Mouse (Mus musculus) cerebellum, postnatal 14 days (tissue): ENCODE results near the gene Rpl23a.

Source experiments
- DNase-seq, 2 experiments: peaks; one replicate each; pipeline ENCODE4 v3.0.0; 2021; ENCODE audit warnings: mixed read lengths in 2 of 2

Gene Rpl23a

GRCm38 (mm10) chr11:78183884-78184514 is 615 bp upstream of the Rpl23a start:
- DNase-seq: no peak

- no peak for DNase-seq
Observed at GRCm38 (mm10) chr11:78182450-78182849, 934 bp downstream of the Rpl23a start.

- no peak for DNase-seq
Observed at GRCm38 (mm10) chr11:78181830-78182357, 1.5 kb downstream of the Rpl23a start.

- no peak for DNase-seq
Observed at GRCm38 (mm10) chr11:78180081-78180761, 3.2 kb downstream of the Rpl23a start.

GRCm38 (mm10) chr11:78179438-78179999 is 3.9 kb downstream of the Rpl23a start:
- no peak for DNase-seq

GRCm38 (mm10) chr11:78178859-78179437 is 4.4 kb downstream of the Rpl23a start:
- peak; percentile 80 to 87 for DNase-seq

- peak; percentile 96 to 97 for DNase-seq
Observed at GRCm38 (mm10) chr11:78177903-78178858, 5.2 kb downstream of the Rpl23a start.

GRCm38 (mm10) chr11:78177437-78177836 is 5.9 kb downstream of the Rpl23a start:
- no peak for DNase-seq

GRCm38 (mm10) chr11:78176905-78177331 is 6.5 kb downstream of the Rpl23a start:
- no peak for DNase-seq

- DNase-seq: peak; percentile 70 to 83
Observed at GRCm38 (mm10) chr11:78176402-78176862, 7.0 kb downstream of the Rpl23a start, which contains the start of the genes Nek8 and Tlcd1. Nek8 (minus strand) TSS chr11:78176675. Tlcd1 (plus strand) TSS chr11:78176711.

- no peak for DNase-seq
Observed at GRCm38 (mm10) chr11:78175771-78176401, 7.5 kb downstream of the Rpl23a start.

GRCm38 (mm10) chr11:78174506-78174905 is 8.9 kb downstream of the Rpl23a start:
- no peak for DNase-seq

GRCm38 (mm10) chr11:78172748-78173383 is 10.5 kb downstream of the Rpl23a start:
- DNase-seq: no peak

GRCm38 (mm10) chr11:78172034-78172747 is 11.2 kb downstream of the Rpl23a start:
- no peak for DNase-seq

GRCm38 (mm10) chr11:78171328-78171727 is 12.1 kb downstream of the Rpl23a start:
- DNase-seq: no peak

GRCm38 (mm10) chr11:78170306-78170705 is 13.1 kb downstream of the Rpl23a start:
- DNase-seq: no peak

GRCm38 (mm10) chr11:78168541-78169468 is 14.6 kb downstream of the Rpl23a start:
- no peak for DNase-seq

- no peak for DNase-seq
Observed at GRCm38 (mm10) chr11:78167257-78167959, 16.0 kb downstream of the Rpl23a start.
